Mouse (Mus musculus) splenic B cell, adult 2 months (primary cell): ENCODE measurements around the gene BC003965.

Source experiments
- DNase-seq: peaks from one replicate; pipeline ENCODE4 v3.0.0-alpha.2; 2011; ENCODE audit warnings: low read depth, low spot score
- H3K27me3 ChIP-seq: 2 replicates; pipeline ENCODE4 v1.6.1; 2012; ENCODE audit warnings: mild to moderate bottlenecking, low read length, moderate library complexity, mixed read lengths; ENCODE audit not compliant: control insufficient read depth, poor library complexity, insufficient read depth, severe bottlenecking
- H3K36me3 ChIP-seq: 2 replicates; pipeline ENCODE4 v1.6.1; 2012; ENCODE audit warnings: mild to moderate bottlenecking, low read length, moderate library complexity, mixed read lengths; ENCODE audit not compliant: control insufficient read depth, poor library complexity, insufficient read depth, severe bottlenecking

The BC003965 gene

DNA sequence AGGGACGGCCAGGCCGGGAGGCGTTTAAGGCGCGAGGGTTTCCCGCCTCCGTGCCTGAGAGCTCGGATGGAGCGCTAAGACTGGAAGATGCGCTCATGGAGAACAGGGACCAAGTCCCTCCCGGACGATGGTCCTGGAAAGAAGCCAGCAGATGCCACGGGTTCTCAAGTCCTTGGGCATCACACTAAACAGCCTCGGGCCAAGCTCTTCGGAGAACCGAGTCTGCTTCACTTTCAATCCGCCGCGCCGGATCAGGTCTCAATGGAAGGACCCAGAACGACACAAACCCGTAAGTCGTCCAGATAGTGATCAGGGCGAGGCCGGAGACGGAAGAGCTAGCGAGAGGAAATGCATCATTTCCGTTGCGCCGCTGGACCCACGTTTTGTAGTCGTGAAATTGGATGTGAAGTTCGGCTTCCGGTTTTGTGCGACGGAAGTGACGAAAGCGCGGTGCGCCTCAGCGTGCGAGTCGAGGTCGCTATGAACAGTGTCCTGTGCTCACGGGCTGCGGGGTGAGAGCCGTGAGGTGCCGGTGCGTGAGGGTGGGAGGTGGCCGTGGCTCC, at the start of gene BC003965:
TSS of gene BC003965 (plus strand) at position 426 of the 563 bp plus-strand sequence.
- Histone ChIP-seq H3K27me3 (no peaks in the 10 kb centered on the region), H3K36me3 (no peaks in the 10 kb centered on the region)
- peak; percentile 99 for DNase-seq

DNA sequence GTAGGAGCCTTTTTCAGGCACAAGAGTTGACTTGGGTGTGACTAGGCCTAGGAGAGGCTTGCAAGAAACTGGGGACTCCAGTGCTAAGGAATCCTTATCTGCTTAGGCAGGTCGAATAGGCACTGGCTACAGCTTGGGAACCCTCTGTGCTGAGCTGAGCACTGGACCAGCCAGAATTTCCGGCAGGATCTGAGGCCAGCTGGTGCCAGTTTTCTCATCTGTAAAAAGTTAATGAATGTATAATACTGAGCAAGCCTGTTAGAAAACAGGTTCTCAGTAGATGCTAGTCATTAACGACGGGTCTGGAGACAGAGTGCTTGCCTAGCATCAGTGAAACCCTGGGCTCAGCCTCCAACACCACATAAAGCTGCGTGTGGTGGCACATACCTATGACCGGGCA, 48.7 kb upstream of the BC003965 start:
- Histone ChIP-seq H3K27me3 (no peaks in the 10 kb centered on the region), H3K36me3 (no peaks in the 10 kb centered on the region; the same call in 1 of the 2 replicates)
- DNase-seq, result no peak

DNA sequence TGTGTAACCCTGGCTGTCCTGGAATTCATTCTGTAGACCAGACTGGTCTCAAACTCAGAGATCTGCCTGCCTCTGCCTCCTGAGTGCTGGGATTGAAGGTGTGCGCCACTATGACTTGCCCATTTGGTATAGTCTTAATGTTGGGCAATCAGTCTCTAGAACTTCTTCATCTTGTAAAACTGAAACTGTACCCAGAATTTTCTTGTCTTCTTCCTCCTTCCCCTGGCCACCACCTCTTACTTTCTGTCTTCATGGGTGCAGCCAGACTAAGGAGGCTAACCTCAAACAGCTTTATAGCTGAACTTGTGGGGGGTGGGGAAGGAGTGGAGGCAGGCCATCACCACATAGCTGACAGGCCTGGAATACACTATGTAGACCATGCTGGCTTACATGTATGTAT, 45.6 kb upstream of the BC003965 start:
- Histone ChIP-seq H3K36me3 (peaks cover under 1% of the 10 kb centered on the region), H3K27me3 (no peaks in the 10 kb centered on the region)
- DNase-seq, result no peak

DNA sequence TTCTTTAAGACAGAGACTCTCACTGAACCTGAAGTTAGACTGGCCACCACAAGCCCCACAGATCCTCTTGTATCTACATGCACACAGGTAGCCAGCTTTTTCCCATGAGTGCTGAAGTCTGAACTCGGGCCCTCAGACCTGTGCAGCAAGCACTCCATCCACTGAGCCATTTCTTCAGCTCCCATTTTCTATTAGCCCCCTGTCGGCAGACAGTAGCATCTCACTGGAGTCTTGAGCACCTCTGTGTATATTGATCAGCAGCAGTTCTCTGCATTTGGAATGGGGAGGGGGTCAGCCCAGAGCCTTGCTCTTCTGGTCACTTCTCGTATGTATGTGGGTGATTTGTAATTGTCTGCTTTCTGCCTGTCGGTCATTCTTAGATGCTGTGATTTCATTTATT, 44.4 kb upstream of the BC003965 start:
- DNase-seq, result peak; percentile 24
- no peaks in the 10 kb centered on the region for H3K27me3 ChIP-seq
- H3K36me3 ChIP-seq, result peaks cover 2% of the 10 kb centered on the region

DNA sequence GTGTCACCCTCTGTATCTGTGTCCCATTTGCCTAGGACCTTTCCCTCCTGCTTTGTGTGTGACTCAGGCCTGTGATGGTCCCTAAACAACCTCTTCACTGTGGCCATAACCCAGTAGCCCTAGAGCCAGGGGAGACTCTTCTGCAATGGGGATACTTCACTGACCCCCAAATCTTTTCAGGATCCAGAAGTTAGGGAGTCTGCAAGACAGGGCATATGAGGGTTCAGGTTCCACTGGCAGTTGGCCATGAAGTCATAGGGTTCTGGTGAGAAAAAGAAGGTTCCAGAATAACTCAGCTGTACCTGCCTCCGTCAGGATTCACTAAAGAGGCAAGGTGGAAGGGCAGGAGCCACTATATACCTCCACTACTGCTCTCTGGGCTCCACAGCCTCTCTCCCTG, 22.2 kb upstream of the BC003965 start, which contains the start of gene Ccdc154:
TSS of gene Ccdc154 (plus strand) at position 301 of the 400 bp plus-strand sequence.
- peaks cover 7% of the 10 kb centered on the region for H3K36me3 ChIP-seq
- DNase-seq, result no peak
- no peaks in the 10 kb centered on the region for H3K27me3 ChIP-seq

DNA sequence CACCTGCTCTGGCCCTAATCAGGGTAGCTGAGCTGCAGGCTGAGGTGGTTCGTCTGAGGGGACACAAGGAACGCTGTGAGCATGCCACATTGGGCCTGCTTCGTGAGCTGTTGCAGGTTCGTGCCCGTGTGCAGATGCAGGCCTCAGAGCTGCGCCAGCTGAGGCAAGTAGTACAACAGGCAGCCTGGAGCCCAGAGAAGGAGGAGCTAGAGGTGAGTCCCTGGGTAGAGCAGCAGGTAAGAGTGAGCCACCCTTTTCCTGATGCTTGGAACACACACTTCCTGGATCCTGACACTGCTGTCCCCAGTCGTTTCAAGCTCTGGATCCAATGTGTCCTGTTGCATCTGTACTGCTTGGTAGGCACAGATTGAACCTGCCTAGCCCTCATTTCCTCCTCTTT, 21.0 kb upstream of the BC003965 start:
- H3K27me3 ChIP-seq, result no peaks in the 10 kb centered on the region
- no peak for DNase-seq
- peaks cover 6% of the 10 kb centered on the region for H3K36me3 ChIP-seq

DNA sequence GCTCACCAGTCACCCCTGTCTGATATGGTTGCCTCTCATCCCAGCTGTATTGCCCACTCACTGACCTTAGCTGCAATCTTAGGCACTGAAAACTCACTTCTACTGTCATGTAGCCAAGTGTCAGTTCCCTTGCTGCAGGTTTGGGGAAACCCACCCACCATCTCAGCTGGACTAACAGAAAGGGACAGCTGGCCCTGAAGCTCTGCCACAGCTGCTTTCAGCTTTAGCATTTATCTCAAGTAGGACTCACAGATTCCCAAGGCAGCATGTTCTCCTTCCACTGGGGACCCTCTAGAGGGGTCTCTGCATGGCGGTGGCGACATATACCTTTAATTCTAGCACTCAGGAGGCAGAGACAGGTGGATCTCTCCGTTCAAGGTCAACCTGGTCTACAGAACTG, 19.6 kb upstream of the BC003965 start:
- no peaks in the 10 kb centered on the region for H3K27me3 ChIP-seq
- DNase-seq, result no peak
- H3K36me3 ChIP-seq, result peaks cover 5% of the 10 kb centered on the region

DNA sequence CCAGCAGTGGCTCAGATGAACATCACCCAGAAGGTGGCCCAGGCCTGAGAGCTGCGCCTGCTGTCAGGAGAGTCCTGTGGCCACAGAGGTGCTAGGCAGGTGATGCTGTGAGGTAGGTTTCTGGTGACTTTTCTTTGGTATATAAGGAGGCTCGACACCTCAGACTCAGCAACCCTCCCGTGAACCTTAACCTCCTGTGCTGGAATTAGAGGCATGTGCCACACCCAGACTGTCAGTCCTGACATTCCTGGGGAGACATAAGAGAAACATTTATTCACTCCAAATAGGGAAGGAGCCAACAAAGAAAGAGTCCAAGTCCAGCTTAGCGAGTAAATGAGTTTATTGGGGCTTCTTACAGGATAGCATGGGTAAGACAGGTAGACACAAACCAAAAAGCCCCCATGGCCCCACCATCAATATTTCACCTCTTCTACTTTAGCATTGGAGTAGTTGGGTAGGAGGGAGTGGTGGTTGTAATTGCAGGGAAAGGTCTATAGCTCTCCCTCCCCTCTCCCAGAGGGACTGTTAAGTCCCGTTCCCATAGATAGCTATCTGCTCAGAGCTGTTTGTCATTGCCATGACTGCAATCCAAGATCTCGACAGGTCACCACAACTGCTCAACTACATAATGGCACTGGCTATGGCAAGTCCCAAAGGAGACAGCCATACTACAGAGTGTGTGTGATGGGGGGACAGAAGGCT, 18.2 kb upstream of the BC003965 start:
- no peaks in the 10 kb centered on the region for H3K27me3 ChIP-seq
- no peaks in the 10 kb centered on the region for H3K36me3 ChIP-seq
- no peak for DNase-seq

DNA sequence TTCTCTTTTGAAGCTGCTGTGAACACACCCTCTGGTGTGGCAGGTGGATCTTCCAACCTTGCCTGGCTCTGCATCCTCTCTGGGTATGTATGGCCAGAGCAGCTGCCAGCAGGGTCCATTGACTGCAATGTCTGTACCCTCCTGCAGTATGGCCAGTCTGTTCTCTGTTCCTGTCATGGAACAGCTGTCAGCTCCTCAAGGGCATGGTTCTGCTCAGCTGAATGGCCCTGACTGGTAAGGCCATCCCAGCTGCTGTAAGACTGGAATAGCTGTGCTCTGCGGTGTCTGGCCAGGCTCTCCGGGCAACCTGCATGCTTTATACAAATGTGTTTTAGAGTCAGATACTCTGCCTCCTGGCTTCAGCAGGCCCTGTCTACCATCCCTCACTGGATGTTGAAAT, 14.6 kb upstream of the BC003965 start:
- no peaks in the 10 kb centered on the region for H3K27me3 ChIP-seq
- DNase-seq, result no peak
- no peaks in the 10 kb centered on the region for H3K36me3 ChIP-seq

DNA sequence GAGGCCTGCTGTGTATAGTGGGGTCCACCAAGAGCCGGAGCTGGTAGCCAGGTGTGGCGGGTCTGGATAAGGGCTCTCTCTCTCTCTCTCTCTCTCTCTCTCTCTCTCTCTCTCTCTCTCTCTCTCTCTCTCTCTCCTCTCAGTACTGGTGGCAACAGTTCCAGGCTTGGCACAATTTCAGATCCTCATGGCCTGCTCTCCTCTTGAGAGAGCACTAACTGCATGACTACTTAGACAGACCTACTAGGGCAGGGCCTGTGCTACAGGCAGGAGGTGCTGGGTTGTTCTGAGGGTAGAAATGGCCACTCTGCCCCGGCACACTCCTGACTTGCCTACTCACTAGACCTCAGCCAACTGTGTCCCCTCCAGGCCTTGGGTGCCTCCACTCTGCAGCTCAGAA, 11.8 kb upstream of the BC003965 start:
- DNase-seq, result no peak
- Histone ChIP-seq H3K27me3 (no peaks in the 10 kb centered on the region), H3K36me3 (no peaks in the 10 kb centered on the region)

DNA sequence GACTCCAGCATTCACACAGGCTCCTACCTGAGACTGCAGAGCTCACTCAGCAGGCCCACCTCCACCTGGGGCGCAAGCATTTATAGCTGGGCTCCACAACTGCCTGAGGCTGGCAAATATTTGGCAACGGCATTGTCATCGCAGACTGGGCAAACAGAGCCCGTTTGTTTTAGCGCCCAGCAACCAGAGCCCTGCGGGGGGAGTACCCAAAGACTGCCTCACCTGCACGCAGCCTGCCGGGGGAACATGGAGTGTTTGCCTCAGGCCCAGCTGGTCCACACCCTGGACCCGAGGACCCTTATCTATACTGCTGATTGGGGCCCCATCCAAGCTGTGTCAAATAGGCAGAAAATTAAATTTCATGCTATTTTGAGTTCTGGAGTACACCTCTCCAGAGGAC, 8.9 kb upstream of the BC003965 start, which contains the start of gene Gm38655:
TSS of gene Gm38655 (minus strand) at position 61 of the 400 bp plus-strand sequence.
- H3K36me3 ChIP-seq, result no peaks in the 10 kb centered on the region
- no peaks in the 10 kb centered on the region for H3K27me3 ChIP-seq
- DNase-seq, result no peak

DNA sequence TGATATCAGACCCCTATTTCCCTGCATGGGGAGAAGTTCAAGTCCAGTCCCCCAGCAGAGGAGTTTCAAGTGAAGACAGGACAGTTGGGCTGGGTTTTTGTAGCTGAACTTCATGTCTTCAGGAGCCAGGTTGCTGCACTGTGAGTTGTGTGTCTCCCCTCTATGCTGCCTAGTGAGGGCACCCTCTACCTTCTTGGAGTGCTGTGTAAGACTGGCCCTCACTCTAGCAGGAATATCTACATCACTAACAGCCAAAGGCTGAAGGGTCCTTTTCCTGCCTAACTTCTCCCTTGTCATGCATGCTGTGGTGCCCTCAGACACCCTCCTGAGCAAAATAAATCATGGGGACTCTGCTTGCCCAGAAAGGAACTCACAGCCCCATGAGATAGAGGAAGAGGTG, 1.1 kb upstream of the BC003965 start:
- no peaks in the 10 kb centered on the region for H3K27me3 ChIP-seq
- peak; percentile 27 for DNase-seq
- no peaks in the 10 kb centered on the region for H3K36me3 ChIP-seq

DNA sequence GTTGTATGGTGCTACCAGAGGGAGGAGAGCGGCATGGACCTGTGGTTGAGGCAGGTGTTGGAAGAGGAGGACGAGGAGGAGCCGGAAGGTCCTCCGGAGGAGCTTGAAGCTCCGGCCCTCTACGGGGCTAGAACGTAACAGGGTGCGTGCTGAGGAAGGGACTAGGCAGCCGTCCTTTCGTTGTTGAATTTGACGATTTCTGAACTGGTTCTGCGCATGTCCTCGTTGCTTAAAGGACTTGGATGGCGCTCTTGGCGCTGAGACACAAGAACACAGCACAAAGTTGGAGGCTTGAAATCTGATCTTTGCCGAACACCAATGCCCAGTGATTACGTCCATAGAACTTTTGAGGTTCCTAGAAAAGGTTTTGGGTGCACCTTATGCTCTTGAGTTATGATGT, 607 bp downstream of the BC003965 start:
- DNase-seq, result no peak
- no peaks in the 10 kb centered on the region for H3K36me3 ChIP-seq

DNA sequence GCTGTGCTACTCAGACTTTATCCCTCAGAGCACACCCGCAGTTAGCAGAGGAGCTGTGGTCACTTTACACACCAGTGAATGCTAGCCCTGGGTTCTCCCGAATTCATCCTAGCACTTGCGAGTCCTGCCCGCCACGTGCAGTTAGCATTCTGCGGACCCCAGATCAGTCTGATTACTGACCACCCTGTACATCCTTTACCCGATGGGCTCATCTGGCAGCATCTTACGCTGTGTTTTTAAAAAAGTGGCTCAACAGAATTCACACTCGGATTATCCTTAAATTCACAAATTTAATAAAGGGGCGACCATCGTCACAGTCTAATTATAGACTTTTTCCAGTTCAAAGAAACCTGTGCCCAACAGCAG, 3.4 kb downstream of the BC003965 start:
- peak; percentile 11 for DNase-seq
- Histone ChIP-seq H3K27me3 (no peaks in the 10 kb centered on the region), H3K36me3 (no peaks in the 10 kb centered on the region)

More for the DNA sequence above, 607 bp downstream of the BC003965 start:
- H3K27me3 ChIP-seq, result no peaks in the 10 kb centered on the region

DNA sequence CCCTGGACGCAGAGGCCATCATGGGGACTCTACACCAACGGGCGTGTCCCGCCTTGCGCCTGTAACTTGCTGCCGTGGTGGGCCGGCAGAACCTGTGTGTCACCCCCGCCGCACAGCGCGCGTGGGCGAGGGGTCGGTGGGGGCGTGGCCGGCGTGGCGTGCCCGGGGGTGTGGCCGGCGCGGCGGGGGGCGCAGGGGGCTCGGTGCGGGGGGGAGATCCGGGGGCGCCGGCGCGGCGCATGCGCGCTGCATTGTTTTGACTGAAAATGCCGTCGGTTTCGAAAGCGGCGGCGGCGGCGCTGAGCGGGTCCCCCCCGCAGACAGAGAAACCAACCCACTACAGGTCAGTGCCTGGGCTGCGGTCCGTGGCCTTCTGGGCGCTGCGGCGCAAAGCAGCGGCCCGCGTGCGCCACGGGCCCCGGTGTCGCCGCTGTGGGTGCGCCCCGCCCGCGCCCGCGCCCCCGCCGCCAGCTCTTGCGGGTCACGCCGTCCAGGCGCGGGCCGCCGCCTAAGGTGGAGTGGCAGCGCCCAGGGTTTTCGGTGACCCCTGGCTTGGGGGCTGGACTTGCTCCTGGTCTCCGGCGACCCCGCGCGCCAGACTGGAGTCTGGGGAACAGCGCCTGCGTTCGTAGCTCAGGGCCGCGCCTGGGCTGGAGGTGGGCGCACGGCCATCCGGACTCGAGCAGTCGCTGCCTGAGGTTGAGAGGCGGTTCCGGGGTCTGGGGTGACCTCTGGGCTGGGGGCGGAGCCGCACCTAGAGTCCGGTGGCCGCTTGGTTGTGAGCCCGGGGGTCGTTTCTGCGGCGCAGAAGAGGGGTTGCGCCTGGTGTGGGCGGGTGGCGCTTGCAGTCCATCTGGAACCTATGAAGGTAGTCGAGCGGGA, 4.0 kb downstream of the BC003965 start, which contains the start of gene Unkl:
TSS of gene Unkl (plus strand) at position 248 of the 882 bp plus-strand sequence.
- Histone ChIP-seq H3K36me3 (peaks cover 1% of the 10 kb centered on the region; the same call in 1 of the 2 replicates), H3K27me3 (no peaks in the 10 kb centered on the region)
- DNase-seq, result peak; percentile 81
